Mouse (Mus musculus) lung, postnatal 0 days (tissue): ENCODE results near the gene Slc15a5.

Source experiments
- CTCF ChIP-seq: IDR thresholded peaks from 2 replicates; pipeline ENCODE4 v1.5.1; 2016; ENCODE audit warnings: antibody characterized with exemption, mild to moderate bottlenecking
- EP300 ChIP-seq: IDR thresholded peaks from 2 replicates; pipeline ENCODE4 v1.6.1; 2016; ENCODE audit warnings: antibody characterized with exemption, mild to moderate bottlenecking, control low read depth

DNA sequence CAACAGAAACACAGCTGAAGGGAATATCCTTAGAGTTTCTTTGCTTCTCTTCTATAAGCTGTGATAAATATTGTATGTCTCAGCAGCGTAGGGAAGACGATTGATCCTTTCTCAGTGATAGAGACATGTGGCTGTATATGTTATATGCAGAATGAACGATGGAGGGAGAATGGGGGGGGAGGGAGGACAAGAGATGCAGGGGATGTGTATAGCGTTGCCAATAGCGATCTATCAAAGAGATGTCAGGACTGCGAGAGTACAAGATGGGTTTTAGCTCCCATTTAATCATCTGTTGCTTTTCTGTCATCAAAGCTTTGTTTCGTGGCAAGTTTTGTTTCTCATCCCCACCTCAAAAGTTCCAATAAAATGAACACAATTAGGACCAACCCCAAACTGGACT lies 143.9 kb downstream of the Slc15a5 start:
- no peak for TF ChIP-seq CTCF
- no peak for TF ChIP-seq EP300
